Mouse (Mus musculus): ENCODE results near the gene Mgat3. TPM values are rescaled to one million over a fixed set of nuclear protein-coding genes. Genes with fewer than 3 reads are reported as not detected.
A peak's percentile ranks its signal among the peaks of the same experiment; 100 is the strongest.

Mgat3 gene
- polyA plus RNA-seq, 1 experiment from 2014 or later, result 3.0 TPM

DNA sequence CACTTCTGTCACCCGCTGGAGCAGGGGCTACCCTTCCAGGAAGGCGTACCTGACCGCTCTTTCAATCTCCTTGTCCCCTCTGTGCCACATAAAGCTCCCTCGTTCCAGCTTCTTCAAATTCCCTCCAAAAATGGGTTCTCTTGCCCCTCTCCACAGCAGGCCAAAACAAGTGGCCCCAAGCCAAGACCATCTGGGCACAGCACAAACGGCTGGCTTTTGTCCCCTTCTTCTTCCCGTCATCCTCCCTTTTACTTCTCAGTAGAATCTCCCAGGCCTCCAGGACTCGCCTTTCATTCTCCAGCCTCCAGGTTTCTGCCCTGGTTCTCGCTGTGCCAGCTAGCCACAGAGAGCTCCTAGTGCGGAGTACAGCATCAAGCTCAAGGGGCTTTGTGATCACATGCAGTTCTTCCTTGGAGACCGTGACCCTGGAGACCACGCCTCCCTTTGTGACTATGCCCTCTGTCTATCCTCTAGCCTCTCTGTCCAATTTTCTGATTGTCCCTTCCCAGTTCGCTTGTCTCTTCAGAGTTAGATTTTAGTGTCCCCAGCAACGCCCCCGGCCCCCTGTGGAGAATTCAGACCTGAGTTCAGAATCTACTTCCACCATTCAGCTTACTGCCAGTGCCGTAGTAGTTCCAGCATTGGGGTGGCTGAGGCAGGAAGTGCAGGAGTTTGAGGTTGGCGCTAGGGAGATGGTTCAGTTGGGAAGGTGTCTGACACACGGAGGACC is 54.7 kb downstream of the Mgat3 start:
- ATAC-seq (no peak), DNase-seq (ENCODE audit: low spot score) (no peak)
- no peak overlapping the region for H3K4me2 ChIP-seq (replicated peaks; ENCODE audit: low read depth, low read length)
- H3K4me1 ChIP-seq (ENCODE audit: insufficient read depth, low read depth, low read length), result peaks cover under 1% of the 10 kb centered on the region; the same call in 1 of the 2 replicates
- no peak overlapping the region for H3K9ac ChIP-seq (replicated peaks; ENCODE audit: low read depth)
- H3K4me3 ChIP-seq (ENCODE audit: low read depth, low read length), result no peak overlapping the region
- 74% methylated on average over 17 of the region's 17 CpGs for WGBS
- no peaks in the 10 kb centered on the region for H3K36me3 ChIP-seq (ENCODE audit: insufficient read depth, low read length)
- H3K27me3 ChIP-seq (replicated peaks; ENCODE audit: insufficient read depth, low read length), result no peaks in the 10 kb centered on the region
- TF ChIP-seq EP300 (IDR thresholded peaks at IDR 0.05) (no peak), CTCF (IDR thresholded peaks at IDR 0.05) (no peak)
- H3K27ac ChIP-seq (ENCODE audit: low read length), result no peak overlapping the region
- no peaks in the 10 kb centered on the region for H3K9me3 ChIP-seq (ENCODE audit: low read length)

DNA sequence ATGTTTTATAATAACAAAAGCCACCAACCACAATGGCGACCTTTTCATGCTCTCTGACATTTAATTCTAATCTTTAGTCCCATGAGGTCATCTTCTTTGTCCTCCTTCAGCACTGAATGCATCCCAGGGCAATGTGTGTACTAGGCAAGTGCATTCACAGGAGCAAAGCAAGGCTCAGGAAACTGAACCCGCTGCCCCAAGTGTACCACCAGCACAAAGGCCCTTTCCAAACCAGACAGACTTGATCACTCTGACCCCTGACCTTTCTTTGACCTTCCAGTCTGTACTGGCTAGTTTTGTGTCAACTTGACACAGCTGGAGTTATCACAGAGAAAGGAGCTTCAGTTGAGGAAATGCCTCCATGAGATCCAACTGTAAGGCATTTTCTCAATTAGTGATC is 58.8 kb downstream of the Mgat3 start:
- H3K9me3 ChIP-seq (ENCODE audit: low read length), result no peaks in the 10 kb centered on the region
- H3K4me2 ChIP-seq (replicated peaks; ENCODE audit: low read depth, low read length), result no peak overlapping the region
- 67% methylated on average over 2 of the region's 2 CpGs for WGBS
- DNase-seq (ENCODE audit: low spot score) (no peak), ATAC-seq (no peak)
- no peak overlapping the region for H3K4me3 ChIP-seq (ENCODE audit: low read depth, low read length)
- TF ChIP-seq CTCF (IDR thresholded peaks at IDR 0.05) (no peak), EP300 (IDR thresholded peaks at IDR 0.05) (no peak)
- no peaks in the 10 kb centered on the region for H3K27me3 ChIP-seq (replicated peaks; ENCODE audit: insufficient read depth, low read length)
- no peak overlapping the region for H3K27ac ChIP-seq (ENCODE audit: low read length)
- H3K4me1 ChIP-seq (ENCODE audit: insufficient read depth, low read depth, low read length), result peaks cover 13% of the 10 kb centered on the region; the same call in 1 of the 2 replicates
- no peak overlapping the region for H3K9ac ChIP-seq (replicated peaks; ENCODE audit: low read depth)
- 0 out of 2 replicates have a peak, but pooled peaks cover 4% of the 10 kb centered on the region for H3K36me3 ChIP-seq (ENCODE audit: insufficient read depth, low read length)

DNA sequence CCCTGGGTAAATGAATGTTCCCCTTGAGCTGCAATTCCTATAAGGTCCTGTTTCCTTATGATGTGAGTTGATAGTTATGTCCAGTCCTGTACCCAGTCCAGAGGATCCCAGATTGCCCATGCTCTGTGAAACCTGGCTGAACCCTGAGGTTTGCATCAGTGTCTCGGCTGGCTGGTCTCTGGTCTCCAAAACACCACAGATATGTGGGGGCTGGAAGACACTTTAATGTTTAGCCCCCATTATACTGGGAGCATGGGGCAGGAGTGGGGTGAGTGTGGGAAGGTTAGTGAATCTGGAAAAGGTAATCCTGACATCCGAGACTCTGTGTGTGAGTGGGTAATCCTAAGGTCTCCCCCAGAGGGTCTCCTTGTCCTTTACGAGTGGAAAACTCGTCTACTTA is 59.5 kb downstream of the Mgat3 start:
- Histone ChIP-seq H3K9ac (replicated peaks; ENCODE audit: low read depth) (0 out of 2 replicates have a peak overlapping the region, but pooled peaks have one; percentile 23), H3K36me3 (ENCODE audit: insufficient read depth, low read length) (0 out of 2 replicates have a peak, but pooled peaks cover 7% of the 10 kb centered on the region), H3K27ac (ENCODE audit: low read length) (peak overlapping the region; percentile 81), H3K4me1 (ENCODE audit: insufficient read depth, low read depth, low read length) (peaks cover 13% of the 10 kb centered on the region; the same call in 1 of the 2 replicates), H3K4me2 (replicated peaks; ENCODE audit: low read depth, low read length) (peak overlapping the region; percentile 71; the same call in 1 of the 2 replicates), H3K9me3 (ENCODE audit: low read length) (no peaks in the 10 kb centered on the region), H3K4me3 (ENCODE audit: low read depth, low read length) (no peak overlapping the region), H3K27me3 (replicated peaks; ENCODE audit: insufficient read depth, low read length) (no peaks in the 10 kb centered on the region)
- 64% methylated on average over 4 of the region's 4 CpGs for WGBS
- ATAC-seq, result no peak
- TF ChIP-seq CTCF (IDR thresholded peaks at IDR 0.05), result no peak
- no peak for TF ChIP-seq EP300 (IDR thresholded peaks at IDR 0.05)
- DNase-seq (ENCODE audit: low spot score), result no peak

DNA sequence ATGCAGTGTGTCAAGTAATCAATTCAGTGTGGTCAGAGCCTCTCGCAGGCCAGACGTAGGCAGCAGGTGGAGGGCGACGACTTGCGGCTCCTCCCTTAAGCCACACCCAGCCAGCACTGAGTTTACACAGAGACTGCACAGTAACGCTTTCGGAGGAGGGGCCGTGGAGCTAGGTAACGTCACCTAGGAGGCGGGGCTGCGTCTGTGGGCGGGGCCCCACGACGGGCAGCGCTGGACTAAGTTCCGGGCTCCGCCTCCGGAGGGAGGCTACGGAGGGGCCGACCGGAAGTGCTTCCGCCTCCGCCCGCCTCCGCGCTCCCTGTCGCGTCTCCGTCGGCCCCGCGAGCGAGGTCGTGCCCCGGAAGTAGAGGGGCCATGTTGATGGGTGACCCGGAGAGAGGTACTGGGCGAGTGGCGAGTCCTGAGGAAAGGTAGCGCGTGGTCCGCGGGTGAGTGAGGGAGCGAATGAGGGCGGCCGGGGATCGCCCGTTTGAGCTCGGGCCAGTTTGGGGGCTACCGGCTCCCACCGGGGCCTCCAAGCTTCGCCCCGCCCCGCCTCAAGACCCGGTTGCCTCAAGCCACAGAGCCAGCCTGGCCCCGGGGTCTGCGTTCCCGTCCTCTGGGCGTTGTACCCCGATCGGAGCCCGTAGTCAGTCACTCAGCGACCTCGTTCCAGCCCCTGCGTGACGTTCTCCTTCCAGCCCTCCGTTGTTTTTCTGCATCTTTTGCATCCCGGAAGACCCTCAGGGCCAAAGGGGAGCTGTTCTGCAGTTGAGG is 60.4 kb downstream of the Mgat3 start, which contains the start of gene Mief1:
Gene Mief1 (plus strand): TSS at position 286 of the 777 bp plus-strand sequence.
- peak within 1 kb of the TSS; percentile 75 for H3K9ac ChIP-seq (replicated peaks; ENCODE audit: low read depth)
- TF ChIP-seq EP300 (IDR thresholded peaks at IDR 0.05) (no peak), CTCF (IDR thresholded peaks at IDR 0.05) (peak; percentile 21; the same call in 1 of the 2 replicates)
- peak; percentile 99 for DNase-seq (ENCODE audit: low spot score)
- H3K4me2 ChIP-seq (replicated peaks; ENCODE audit: low read depth, low read length), result peak within 1 kb of the TSS; percentile 71
- H3K36me3 ChIP-seq (ENCODE audit: insufficient read depth, low read length), result peaks cover 15% of the 10 kb centered on the region; the same call in 1 of the 2 replicates
- peak; percentile 98 for ATAC-seq
- H3K27me3 ChIP-seq (replicated peaks; ENCODE audit: insufficient read depth, low read length), result no peaks in the 10 kb centered on the region
- H3K4me1 ChIP-seq (ENCODE audit: insufficient read depth, low read depth, low read length), result peaks cover 13% of the 10 kb centered on the region; the same call in 1 of the 2 replicates
- WGBS, result 1% methylated on average over 67 of the region's 67 CpGs
- H3K4me3 ChIP-seq (ENCODE audit: low read depth, low read length), result peak within 1 kb of the TSS; percentile 67
- H3K27ac ChIP-seq (ENCODE audit: low read length), result peak within 1 kb of the TSS; percentile 81
- H3K9me3 ChIP-seq (ENCODE audit: low read length), result no peaks in the 10 kb centered on the region

DNA sequence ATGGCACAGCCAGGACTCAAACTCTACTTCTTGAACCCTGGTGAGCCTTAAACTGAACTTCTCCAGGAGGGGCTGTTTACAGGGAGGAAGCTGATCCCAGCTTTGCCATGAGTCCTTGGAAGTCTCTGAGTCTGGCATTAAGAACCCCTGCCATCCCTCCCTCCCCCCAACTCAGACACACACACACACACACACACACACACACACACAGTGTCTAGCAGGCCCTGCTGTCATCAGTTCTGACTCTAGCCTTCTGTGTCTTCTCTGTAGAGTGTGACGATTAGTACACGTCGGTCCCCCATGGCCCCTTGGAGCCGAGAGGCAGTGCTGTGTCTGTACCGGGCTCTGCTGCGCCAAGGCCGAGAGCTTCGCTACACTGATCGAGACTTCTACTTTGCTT is 62.0 kb downstream of the Mgat3 start, which contains the start of gene AC140267.1:
Gene AC140267.1 (plus strand): TSS at position 301 of the 400 bp plus-strand sequence.
- no peaks in the 10 kb centered on the region for H3K9me3 ChIP-seq (ENCODE audit: low read length)
- peaks cover 13% of the 10 kb centered on the region; the same call in 1 of the 2 replicates for H3K4me1 ChIP-seq (ENCODE audit: insufficient read depth, low read depth, low read length)
- ATAC-seq, result no peak
- H3K4me3 ChIP-seq (ENCODE audit: low read depth, low read length), result peak within 1 kb of the TSS; percentile 67
- no peak for TF ChIP-seq EP300 (IDR thresholded peaks at IDR 0.05)
- no peak for TF ChIP-seq CTCF (IDR thresholded peaks at IDR 0.05)
- H3K27me3 ChIP-seq (replicated peaks; ENCODE audit: insufficient read depth, low read length), result no peaks in the 10 kb centered on the region
- 0 out of 2 replicates have a peak within 1 kb of the TSS, but pooled peaks have one; percentile 60 for H3K27ac ChIP-seq (ENCODE audit: low read length)
- peak within 1 kb of the TSS; percentile 71 for H3K4me2 ChIP-seq (replicated peaks; ENCODE audit: low read depth, low read length)
- H3K36me3 ChIP-seq (ENCODE audit: insufficient read depth, low read length), result peaks cover 18% of the 10 kb centered on the region; the same call in 1 of the 2 replicates
- 90% methylated on average over 9 of the region's 9 CpGs for WGBS
- H3K9ac ChIP-seq (replicated peaks; ENCODE audit: low read depth), result peak within 1 kb of the TSS; percentile 75
- DNase-seq (ENCODE audit: low spot score), result no peak

DNA sequence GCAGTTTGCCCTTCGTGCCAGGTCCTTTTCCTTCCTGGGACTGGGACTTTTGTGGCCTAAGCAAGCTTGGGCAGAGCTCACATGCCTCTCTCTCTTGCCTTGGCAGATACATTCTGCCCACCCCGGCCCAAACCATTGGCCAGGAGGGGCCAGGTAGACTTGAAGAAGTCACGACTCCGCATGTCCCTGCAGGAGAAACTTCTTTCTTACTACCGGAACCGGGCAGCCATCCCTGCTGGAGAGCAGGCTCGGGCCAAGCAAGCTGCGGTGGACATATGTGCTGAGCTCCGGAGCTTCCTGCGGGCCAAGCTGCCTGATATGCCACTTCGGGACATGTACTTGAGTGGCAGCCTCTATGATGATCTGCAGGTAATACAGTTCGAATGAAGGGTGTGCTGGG is 74.6 kb downstream of the Mgat3 start:
- Histone ChIP-seq H3K9ac (replicated peaks; ENCODE audit: low read depth) (no peak overlapping the region), H3K4me1 (ENCODE audit: insufficient read depth, low read depth, low read length) (no peaks in the 10 kb centered on the region), H3K9me3 (ENCODE audit: low read length) (no peaks in the 10 kb centered on the region), H3K4me2 (replicated peaks; ENCODE audit: low read depth, low read length) (no peak overlapping the region), H3K4me3 (ENCODE audit: low read depth, low read length) (no peak overlapping the region), H3K36me3 (ENCODE audit: insufficient read depth, low read length) (peaks cover 34% of the 10 kb centered on the region), H3K27ac (ENCODE audit: low read length) (no peak overlapping the region), H3K27me3 (replicated peaks; ENCODE audit: insufficient read depth, low read length) (no peaks in the 10 kb centered on the region)
- ATAC-seq (no peak), DNase-seq (ENCODE audit: low spot score) (no peak)
- WGBS, result 95% methylated on average over 12 of the region's 12 CpGs
- TF ChIP-seq EP300 (IDR thresholded peaks at IDR 0.05) (no peak), CTCF (IDR thresholded peaks at IDR 0.05) (no peak)
